Mouse (Mus musculus): ENCODE results near the gene Cdh1. TPM values are rescaled to one million over a fixed set of nuclear protein-coding genes. Genes with fewer than 3 reads are reported as not detected.

The Cdh1 gene
- polyA plus RNA-seq, 1 experiment from 2014 or later, result 13.5 TPM

GRCm38 (mm10) chr8:106640212-106640611, 37.1 kb downstream of the Cdh1 start:
- H3K4me3 ChIP-seq (replicated peaks), result no peak overlapping the region
- no peaks in the 10 kb centered on the region for H3K36me3 ChIP-seq
- H3K27ac ChIP-seq, result no peak overlapping the region
- 88% methylated on average over 7 of the region's 7 CpGs for WGBS
- H3K4me2 ChIP-seq, result no peak overlapping the region
- H3K9me3 ChIP-seq, result no peaks in the 10 kb centered on the region
- ATAC-seq (ENCODE audit: insufficient number of reproducible peaks, insufficient read depth, low FRiP score, low TSS enrichment, low read depth), result no peak
- H3K9ac ChIP-seq (replicated peaks), result no peak overlapping the region
- no peaks in the 10 kb centered on the region for H3K27me3 ChIP-seq
- peaks cover 4% of the 10 kb centered on the region for H3K4me1 ChIP-seq (replicated peaks)

GRCm38 (mm10) chr8:106640921-106641320, 37.8 kb downstream of the Cdh1 start:
- Histone ChIP-seq H3K36me3 (no peaks in the 10 kb centered on the region), H3K27ac (no peak overlapping the region), H3K4me3 (replicated peaks) (no peak overlapping the region), H3K9ac (replicated peaks) (no peak overlapping the region), H3K4me1 (replicated peaks) (no peaks in the 10 kb centered on the region; the same call in none of the 2 replicates), H3K4me2 (no peak overlapping the region), H3K9me3 (no peaks in the 10 kb centered on the region), H3K27me3 (no peaks in the 10 kb centered on the region)
- no peak for ATAC-seq (ENCODE audit: insufficient number of reproducible peaks, insufficient read depth, low FRiP score, low TSS enrichment, low read depth)
- 79% methylated on average over 5 of the region's 5 CpGs for WGBS

GRCm38 (mm10) chr8:106642172-106642571, 39.0 kb downstream of the Cdh1 start:
- no peak overlapping the region for H3K4me2 ChIP-seq
- no peak overlapping the region for H3K9ac ChIP-seq (replicated peaks)
- H3K4me3 ChIP-seq (replicated peaks), result no peak overlapping the region
- ATAC-seq (ENCODE audit: insufficient number of reproducible peaks, insufficient read depth, low FRiP score, low TSS enrichment, low read depth), result no peak
- no peaks in the 10 kb centered on the region for H3K27me3 ChIP-seq
- no peaks in the 10 kb centered on the region for H3K36me3 ChIP-seq
- no peaks in the 10 kb centered on the region for H3K9me3 ChIP-seq
- WGBS, result 67% methylated on average over 2 of the region's 2 CpGs
- H3K4me1 ChIP-seq (replicated peaks), result no peaks in the 10 kb centered on the region; the same call in 1 of the 2 replicates
- no peak overlapping the region for H3K27ac ChIP-seq

- Histone ChIP-seq H3K27ac (no peak overlapping the region), H3K9me3 (no peaks in the 10 kb centered on the region), H3K4me1 (replicated peaks) (no peaks in the 10 kb centered on the region; the same call in 1 of the 2 replicates), H3K36me3 (no peaks in the 10 kb centered on the region), H3K4me3 (replicated peaks) (no peak overlapping the region), H3K27me3 (no peaks in the 10 kb centered on the region), H3K9ac (replicated peaks) (no peak overlapping the region), H3K4me2 (no peak overlapping the region)
- WGBS, result 81% methylated on average over 4 of the region's 4 CpGs
- no peak for ATAC-seq (ENCODE audit: insufficient number of reproducible peaks, insufficient read depth, low FRiP score, low TSS enrichment, low read depth)
Observed at GRCm38 (mm10) chr8:106643100-106643499, 39.9 kb downstream of the Cdh1 start.

- 72% methylated on average over 3 of the region's 3 CpGs for WGBS
- H3K4me2 ChIP-seq, result no peak overlapping the region
Observed at GRCm38 (mm10) chr8:106644957-106645356, 41.8 kb downstream of the Cdh1 start.

GRCm38 (mm10) chr8:106646153-106646552, 43.0 kb downstream of the Cdh1 start:
- H3K4me2 ChIP-seq, result no peak overlapping the region
- no peak for ATAC-seq (ENCODE audit: insufficient number of reproducible peaks, insufficient read depth, low FRiP score, low TSS enrichment, low read depth)
- no peak overlapping the region for H3K27ac ChIP-seq
- H3K9me3 ChIP-seq, result no peaks in the 10 kb centered on the region
- H3K27me3 ChIP-seq, result no peaks in the 10 kb centered on the region
- no peaks in the 10 kb centered on the region for H3K36me3 ChIP-seq
- no peaks in the 10 kb centered on the region for H3K4me1 ChIP-seq (replicated peaks)
- 95% methylated on average over 2 of the region's 2 CpGs for WGBS
- H3K9ac ChIP-seq (replicated peaks), result no peak overlapping the region
- no peak overlapping the region for H3K4me3 ChIP-seq (replicated peaks)

More at GRCm38 (mm10) chr8:106644957-106645356, 41.8 kb downstream of the Cdh1 start:
- H3K36me3 ChIP-seq, result no peaks in the 10 kb centered on the region
- no peaks in the 10 kb centered on the region for H3K4me1 ChIP-seq (replicated peaks)
- no peak overlapping the region for H3K4me3 ChIP-seq (replicated peaks)
- H3K9me3 ChIP-seq, result no peaks in the 10 kb centered on the region
- no peak overlapping the region for H3K9ac ChIP-seq (replicated peaks)
- no peaks in the 10 kb centered on the region for H3K27me3 ChIP-seq
- no peak for ATAC-seq (ENCODE audit: insufficient number of reproducible peaks, insufficient read depth, low FRiP score, low TSS enrichment, low read depth)
- no peak overlapping the region for H3K27ac ChIP-seq

GRCm38 (mm10) chr8:106646731-106647130, 43.6 kb downstream of the Cdh1 start:
- H3K4me1 ChIP-seq (replicated peaks), result no peaks in the 10 kb centered on the region
- H3K4me3 ChIP-seq (replicated peaks), result no peak overlapping the region
- H3K27ac ChIP-seq, result no peak overlapping the region
- no peaks in the 10 kb centered on the region for H3K9me3 ChIP-seq
- H3K9ac ChIP-seq (replicated peaks), result no peak overlapping the region
- no peak for ATAC-seq (ENCODE audit: insufficient number of reproducible peaks, insufficient read depth, low FRiP score, low TSS enrichment, low read depth)
- H3K4me2 ChIP-seq, result no peak overlapping the region
- H3K27me3 ChIP-seq, result no peaks in the 10 kb centered on the region
- 71% methylated on average over 5 of the region's 5 CpGs for WGBS
- H3K36me3 ChIP-seq, result no peaks in the 10 kb centered on the region

GRCm38 (mm10) chr8:106647387-106647786, 44.2 kb downstream of the Cdh1 start:
- Histone ChIP-seq H3K36me3 (no peaks in the 10 kb centered on the region), H3K9ac (replicated peaks) (no peak overlapping the region), H3K27ac (no peak overlapping the region), H3K27me3 (no peaks in the 10 kb centered on the region), H3K4me3 (replicated peaks) (no peak overlapping the region), H3K9me3 (no peaks in the 10 kb centered on the region), H3K4me2 (no peak overlapping the region), H3K4me1 (replicated peaks) (no peaks in the 10 kb centered on the region)
- 28% methylated on average over 2 of the region's 2 CpGs for WGBS
- no peak for ATAC-seq (ENCODE audit: insufficient number of reproducible peaks, insufficient read depth, low FRiP score, low TSS enrichment, low read depth)

GRCm38 (mm10) chr8:106648421-106648820, 45.3 kb downstream of the Cdh1 start:
- WGBS, result 91% methylated on average over 8 of the region's 8 CpGs
- no peak overlapping the region for H3K4me3 ChIP-seq (replicated peaks)
- H3K27ac ChIP-seq, result no peak overlapping the region
- H3K9ac ChIP-seq (replicated peaks), result no peak overlapping the region
- no peaks in the 10 kb centered on the region for H3K4me1 ChIP-seq (replicated peaks)
- no peaks in the 10 kb centered on the region for H3K9me3 ChIP-seq
- no peaks in the 10 kb centered on the region for H3K36me3 ChIP-seq
- H3K4me2 ChIP-seq, result no peak overlapping the region
- ATAC-seq (ENCODE audit: insufficient number of reproducible peaks, insufficient read depth, low FRiP score, low TSS enrichment, low read depth), result no peak
- H3K27me3 ChIP-seq, result no peaks in the 10 kb centered on the region

GRCm38 (mm10) chr8:106651994-106652393, 48.8 kb downstream of the Cdh1 start:
- Histone ChIP-seq H3K9ac (replicated peaks) (no peak overlapping the region), H3K36me3 (no peaks in the 10 kb centered on the region), H3K9me3 (no peaks in the 10 kb centered on the region), H3K4me3 (replicated peaks) (no peak overlapping the region), H3K4me2 (no peak overlapping the region), H3K27me3 (no peaks in the 10 kb centered on the region), H3K4me1 (replicated peaks) (no peaks in the 10 kb centered on the region), H3K27ac (no peak overlapping the region)
- ATAC-seq (ENCODE audit: insufficient number of reproducible peaks, insufficient read depth, low FRiP score, low TSS enrichment, low read depth), result no peak
- WGBS, result 83% methylated on average over 3 of the region's 3 CpGs

- Histone ChIP-seq H3K27ac (no peak overlapping the region), H3K4me3 (replicated peaks) (no peak overlapping the region), H3K36me3 (no peaks in the 10 kb centered on the region), H3K4me1 (replicated peaks) (no peaks in the 10 kb centered on the region), H3K9ac (replicated peaks) (no peak overlapping the region), H3K4me2 (no peak overlapping the region), H3K9me3 (no peaks in the 10 kb centered on the region), H3K27me3 (no peaks in the 10 kb centered on the region)
- no peak for ATAC-seq (ENCODE audit: insufficient number of reproducible peaks, insufficient read depth, low FRiP score, low TSS enrichment, low read depth)
Observed at GRCm38 (mm10) chr8:106656046-106656445, 52.9 kb downstream of the Cdh1 start.

GRCm38 (mm10) chr8:106672786-106673185, 69.6 kb downstream of the Cdh1 start:
- Histone ChIP-seq H3K9ac (replicated peaks) (no peak overlapping the region), H3K9me3 (no peaks in the 10 kb centered on the region), H3K36me3 (no peaks in the 10 kb centered on the region), H3K27ac (no peak overlapping the region), H3K4me3 (replicated peaks) (no peak overlapping the region), H3K4me2 (no peak overlapping the region), H3K27me3 (no peaks in the 10 kb centered on the region), H3K4me1 (replicated peaks) (0 out of 2 replicates have a peak, but pooled peaks cover 5% of the 10 kb centered on the region)
- no peak for ATAC-seq (ENCODE audit: insufficient number of reproducible peaks, insufficient read depth, low FRiP score, low TSS enrichment, low read depth)
- WGBS, result 24% methylated on average over 2 of the region's 2 CpGs
